Mouse (Mus musculus): ENCODE measurements around the gene Sec11a.
"Not testable (repeated sequence)": the region's sequence is repeated elsewhere in the genome, so short reads cannot be mapped to it uniquely, and the experiment has no call there.

Sec11a gene

GRCm38 (mm10) chr7:80956891-80957290, 9.3 kb upstream of the Sec11a start:
- DNase-seq (ENCODE audit: low read depth, low spot score): no peak

- no peak for DNase-seq (ENCODE audit: low read depth, low spot score)
Measured at GRCm38 (mm10) chr7:80954251-80954650, 6.7 kb upstream of the Sec11a start.

GRCm38 (mm10) chr7:80952140-80952539, 4.6 kb upstream of the Sec11a start:
- DNase-seq (ENCODE audit: low read depth, low spot score): no peak

- DNase-seq (ENCODE audit: low read depth, low spot score): no peak
Measured at GRCm38 (mm10) chr7:80951461-80951860, 3.9 kb upstream of the Sec11a start.

GRCm38 (mm10) chr7:80939808-80940207, 7.8 kb downstream of the Sec11a start:
- no peak for DNase-seq (ENCODE audit: low read depth, low spot score)

GRCm38 (mm10) chr7:80937304-80937666, 10.3 kb downstream of the Sec11a start:
- not testable (repeated sequence) for DNase-seq (ENCODE audit: low read depth, low spot score)

- not testable (repeated sequence) for DNase-seq (ENCODE audit: low read depth, low spot score)
Measured at GRCm38 (mm10) chr7:80936617-80937303, 10.8 kb downstream of the Sec11a start.

- no peak for DNase-seq (ENCODE audit: low read depth, low spot score)
Measured at GRCm38 (mm10) chr7:80935834-80936233, 11.7 kb downstream of the Sec11a start.

GRCm38 (mm10) chr7:80932777-80933176, 14.8 kb downstream of the Sec11a start:
- DNase-seq (ENCODE audit: low read depth, low spot score): no peak

GRCm38 (mm10) chr7:80931618-80932207, 15.9 kb downstream of the Sec11a start:
- no peak for DNase-seq (ENCODE audit: low read depth, low spot score)

GRCm38 (mm10) chr7:80923165-80923564, 24.4 kb downstream of the Sec11a start:
- no peak for DNase-seq (ENCODE audit: low read depth, low spot score)

- DNase-seq (ENCODE audit: low read depth, low spot score): no peak
Measured at GRCm38 (mm10) chr7:80919647-80920008, 28.0 kb downstream of the Sec11a start.

GRCm38 (mm10) chr7:80918982-80919646, 28.5 kb downstream of the Sec11a start:
- DNase-seq (ENCODE audit: low read depth, low spot score): no peak

GRCm38 (mm10) chr7:80917916-80918465, 29.6 kb downstream of the Sec11a start:
- no peak for DNase-seq (ENCODE audit: low read depth, low spot score)

- no peak for DNase-seq (ENCODE audit: low read depth, low spot score)
Measured at GRCm38 (mm10) chr7:80912496-80912895, 35.1 kb downstream of the Sec11a start.

GRCm38 (mm10) chr7:80911053-80911452, 36.5 kb downstream of the Sec11a start:
- DNase-seq (ENCODE audit: low read depth, low spot score): no peak

GRCm38 (mm10) chr7:80904921-80905515, 42.6 kb downstream of the Sec11a start, which contains the start of gene Nmb:
Nmb (minus strand) TSS chr7:80905076.
- no peak for DNase-seq (ENCODE audit: low read depth, low spot score)

GRCm38 (mm10) chr7:80903625-80904422, 43.8 kb downstream of the Sec11a start:
- no peak for DNase-seq (ENCODE audit: low read depth, low spot score)

GRCm38 (mm10) chr7:80901541-80902274, 45.9 kb downstream of the Sec11a start:
- no peak for DNase-seq (ENCODE audit: low read depth, low spot score)

GRCm38 (mm10) chr7:80900944-80901501, 46.6 kb downstream of the Sec11a start, which contains the start of gene Wdr73:
Wdr73 (minus strand) TSS chr7:80901269.
- peak; percentile 74 for DNase-seq (ENCODE audit: low read depth, low spot score)
